Mouse (Mus musculus) hindbrain, embryonic 13.5 days (tissue): ENCODE data around the gene Rhbdd1. TPM values are rescaled to one million over a fixed set of nuclear protein-coding genes. Genes with fewer than 3 reads are reported as not detected.

Source experiments
- ATAC-seq: fragments of 200-750 bp; cut with Nextera tagmentation; 2 replicates; pipeline ENCODE4 v1.8.0; 2017; ENCODE audit warnings: moderate TSS enrichment; ENCODE audit not compliant: low FRiP score
- H3K27ac ChIP-seq: fragments of 300-500 bp; sonication (generic); 2 replicates; pipeline ENCODE4 v1.5.1; 2015; ENCODE audit warnings: inconsistent platforms, mild to moderate bottlenecking, moderate library complexity
- H3K27me3 ChIP-seq: fragments of 300-500 bp; sonication (generic); 2 replicates; pipeline ENCODE4 v1.6.1; 2015; ENCODE audit warnings: mild to moderate bottlenecking, inconsistent platforms
- H3K36me3 ChIP-seq: fragments of 300-500 bp; sonication (generic); 2 replicates; pipeline ENCODE4 v1.6.1; 2015; ENCODE audit warnings: mild to moderate bottlenecking, inconsistent platforms
- H3K4me1 ChIP-seq: fragments of 300-500 bp; sonication (generic); replicated peaks from 2 replicates; pipeline ENCODE4 v1.6.1; 2015; ENCODE audit warnings: inconsistent platforms
- H3K4me2 ChIP-seq: fragments of 300-500 bp; sonication (generic); 2 replicates; pipeline ENCODE4 v1.6.1; 2015; ENCODE audit warnings: inconsistent platforms, mild to moderate bottlenecking, moderate library complexity
- H3K4me3 ChIP-seq: fragments of 300-500 bp; sonication (generic); 2 replicates; pipeline ENCODE4 v1.5.1; 2015; ENCODE audit warnings: mild to moderate bottlenecking, inconsistent platforms
- H3K9ac ChIP-seq: fragments of 300-500 bp; sonication (generic); 2 replicates; pipeline ENCODE4 v1.6.1; 2015; ENCODE audit warnings: mild to moderate bottlenecking, inconsistent platforms
- H3K9me3 ChIP-seq: fragments of 300-500 bp; sonication (generic); 2 replicates; pipeline ENCODE4 v1.6.1; 2016; ENCODE audit warnings: inconsistent platforms
- WGBS: fragments of 180-500 bp; shearing (Covaris S2); methylation state at CpG from one replicate; pipeline ENCODE4 v1.1.7; 2015; 5-methylcytosine and 5-hydroxymethylcytosine counted together
- polyA plus RNA-seq: library from polyadenylated mRNA; unstranded; fragments of >200 nt; fragmentation: Nextera tagmentation; extraction: Ambion mirVana; gene quantifications from 2 replicates; pipeline ENCODE4 v1.2.1, GENCODE M21; 2015

Rhbdd1 gene
- polyA plus RNA-seq, 1 experiment from 2014 or later = 4.3 TPM

GRCm38 (mm10) chr1:82287052-82287775, 29.0 kb upstream of the Rhbdd1 start:
- 62% methylated on average over 22 of the region's 22 CpGs for WGBS
- peak overlapping the region; percentile 70 for H3K27ac ChIP-seq
- peaks cover 19% of the 10 kb centered on the region for H3K36me3 ChIP-seq
- no peak for ATAC-seq
- H3K4me3 ChIP-seq = peak overlapping the region; percentile 75
- H3K4me1 ChIP-seq = peaks cover 70% of the 10 kb centered on the region
- no peaks in the 10 kb centered on the region for H3K9me3 ChIP-seq
- H3K4me2 ChIP-seq = peak overlapping the region; percentile 67
- no peaks in the 10 kb centered on the region for H3K27me3 ChIP-seq
- peak overlapping the region; percentile 91 for H3K9ac ChIP-seq

- Histone ChIP-seq H3K27me3 (no peaks in the 10 kb centered on the region), H3K9ac (peak overlapping the region; percentile 91), H3K4me1 (peaks cover 69% of the 10 kb centered on the region), H3K9me3 (no peaks in the 10 kb centered on the region), H3K4me2 (peak overlapping the region; percentile 67), H3K4me3 (peak overlapping the region; percentile 75), H3K36me3 (peaks cover 19% of the 10 kb centered on the region), H3K27ac (peak overlapping the region; percentile 70)
- no peak for ATAC-seq
- WGBS = 90% methylated on average over 16 of the region's 16 CpGs
These were observed 28.4 kb upstream of the Rhbdd1 start for GRCm38 (mm10) chr1:82287776-82288325.

DNA sequence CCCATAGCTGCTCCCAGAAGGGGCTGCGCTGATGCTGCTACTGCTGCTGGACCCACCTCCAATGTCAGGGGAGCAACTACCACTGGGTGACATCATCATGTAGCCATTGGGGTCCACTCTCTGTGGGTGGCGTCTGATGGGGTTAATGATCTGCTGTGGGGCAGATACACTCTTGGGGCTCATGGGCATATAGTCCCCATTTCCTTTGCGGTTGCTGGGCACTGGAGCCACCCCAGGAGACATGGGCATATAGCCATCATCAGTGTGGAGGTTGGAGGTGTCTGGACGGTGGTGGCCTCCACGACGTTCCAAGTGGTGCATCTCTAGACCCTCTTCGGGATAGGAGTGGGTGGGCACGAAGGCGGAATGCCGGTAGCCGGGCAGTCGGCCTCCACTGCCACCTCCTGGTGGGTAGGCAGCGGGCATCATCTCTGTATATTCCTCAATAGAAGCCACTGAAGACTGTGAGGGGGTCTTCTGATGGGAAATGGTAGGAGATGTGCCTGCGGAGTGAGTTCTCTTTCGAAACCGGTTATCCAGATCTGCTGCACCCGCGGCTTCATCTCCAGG, 27.7 kb upstream of the Rhbdd1 start:
- H3K4me1 ChIP-seq = peaks cover 75% of the 10 kb centered on the region
- no peaks in the 10 kb centered on the region for H3K9me3 ChIP-seq
- ATAC-seq = no peak
- H3K4me2 ChIP-seq = peak overlapping the region; percentile 67
- peaks cover 19% of the 10 kb centered on the region for H3K36me3 ChIP-seq
- peak overlapping the region; percentile 75 for H3K4me3 ChIP-seq
- no peaks in the 10 kb centered on the region for H3K27me3 ChIP-seq
- peak overlapping the region; percentile 98; the same call in 1 of the 2 replicates for H3K27ac ChIP-seq
- 91% methylated on average over 18 of the region's 18 CpGs for WGBS
- peak overlapping the region; percentile 91 for H3K9ac ChIP-seq

DNA sequence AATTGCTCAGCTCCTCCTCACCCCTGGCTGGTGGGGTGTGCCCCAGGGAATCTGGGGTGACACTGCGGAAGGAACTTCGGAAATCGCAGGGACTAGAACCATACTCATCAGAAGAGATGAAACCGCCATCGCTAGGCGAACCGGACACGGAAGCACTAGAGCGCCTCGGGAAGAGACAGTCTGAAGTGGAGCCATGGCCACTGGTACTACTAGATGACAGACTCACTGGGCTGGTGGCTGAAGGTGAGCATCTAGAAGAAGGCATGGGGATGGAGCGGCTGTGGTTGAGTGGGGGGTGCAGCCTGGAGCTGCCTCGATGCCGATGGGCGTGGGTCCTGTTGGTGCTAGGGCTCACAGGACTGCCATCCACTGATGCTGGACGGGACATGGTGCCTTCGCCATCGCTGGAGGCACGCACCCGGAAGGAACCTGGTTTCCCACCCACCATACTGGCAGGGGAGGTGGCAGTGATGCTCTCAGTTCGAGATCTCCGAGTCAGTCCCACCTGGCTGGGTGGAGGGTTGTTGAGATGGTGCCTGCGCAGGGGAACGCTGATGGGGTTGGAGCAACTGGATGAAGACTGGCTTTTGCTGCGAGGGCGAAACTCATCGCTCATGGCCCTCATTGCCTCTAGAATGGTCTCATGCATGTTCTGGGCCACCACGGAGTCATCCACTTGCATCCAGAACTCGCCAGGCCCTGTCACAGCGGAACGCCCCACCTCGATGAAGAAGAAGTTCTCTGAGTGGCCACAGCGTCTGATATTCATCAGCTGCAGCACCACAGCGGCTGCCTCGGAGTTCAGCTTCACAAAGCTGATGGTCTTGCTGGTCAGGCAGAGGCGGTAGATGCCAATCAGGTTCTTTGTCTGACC, 26.9 kb upstream of the Rhbdd1 start:
- Histone ChIP-seq H3K4me1 (peaks cover 70% of the 10 kb centered on the region), H3K4me3 (peak overlapping the region; percentile 75)
- 68% methylated on average over 35 of the region's 35 CpGs for WGBS

DNA sequence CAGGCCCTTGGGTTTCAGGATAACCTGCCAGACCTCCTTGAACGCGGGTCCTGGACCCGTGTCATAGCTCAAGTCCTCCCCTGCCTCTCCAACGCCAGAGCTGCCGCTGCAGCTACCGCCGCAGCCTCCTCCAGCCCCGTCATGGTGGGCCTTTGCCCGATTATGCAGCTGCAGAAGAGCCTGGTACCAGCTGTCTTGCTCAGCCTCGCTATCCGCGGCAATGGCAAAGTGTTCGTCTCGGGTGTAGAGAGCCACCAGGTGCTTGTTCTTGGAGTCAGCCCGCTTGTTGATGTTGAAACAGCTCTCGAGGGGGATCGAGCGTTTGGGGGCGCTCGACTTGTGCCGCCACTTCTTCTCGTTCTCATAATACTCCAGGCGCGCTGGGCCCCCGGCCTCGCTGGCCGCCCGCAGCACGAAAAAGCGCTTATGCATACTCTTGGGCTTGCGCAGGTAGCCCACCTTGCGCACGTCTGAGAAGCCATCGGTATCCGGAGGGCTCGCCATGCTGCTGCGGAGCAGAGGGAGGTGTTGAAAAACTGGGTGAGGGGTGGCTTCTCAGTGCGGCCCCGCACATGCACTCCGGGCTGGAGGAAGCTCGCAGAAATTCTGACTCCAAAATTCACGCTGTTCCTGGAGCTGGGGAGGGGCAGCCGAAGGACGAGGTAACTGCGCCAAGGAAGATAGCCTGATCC, 26.1 kb upstream of the Rhbdd1 start:
- peaks cover 64% of the 10 kb centered on the region for H3K4me1 ChIP-seq
- ATAC-seq = peak; percentile 0; the same call in 1 of the 2 replicates

More for the DNA sequence above, 26.9 kb upstream of the Rhbdd1 start:
- Histone ChIP-seq H3K4me2 (peak overlapping the region; percentile 67), H3K9ac (peak overlapping the region; percentile 91), H3K27ac (peak overlapping the region; percentile 98), H3K36me3 (peaks cover 19% of the 10 kb centered on the region), H3K27me3 (no peaks in the 10 kb centered on the region), H3K9me3 (no peaks in the 10 kb centered on the region)
- no peak for ATAC-seq

DNA sequence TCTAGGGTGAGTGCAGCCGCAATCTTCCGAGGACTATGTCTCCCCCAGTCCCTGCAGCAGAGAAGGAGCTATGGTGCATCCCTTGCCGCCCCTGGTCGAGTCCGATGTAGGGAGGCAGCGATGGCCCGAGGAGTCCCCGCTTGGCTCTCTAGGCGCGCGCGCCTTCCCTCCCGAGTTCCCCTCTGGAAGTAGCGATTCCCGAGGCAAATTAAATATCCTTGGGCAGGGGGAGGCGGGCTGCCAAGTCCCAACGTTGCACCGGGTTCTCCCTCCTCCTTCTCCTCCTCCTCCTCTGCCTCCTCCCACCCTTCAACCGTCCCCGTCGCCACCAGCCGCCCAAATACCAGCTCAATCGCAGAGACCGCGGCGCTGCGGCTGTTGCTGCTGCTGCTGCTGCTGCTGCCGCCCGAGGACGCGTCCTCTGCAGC, 25.5 kb upstream of the Rhbdd1 start:
- WGBS = under 1% methylated on average over 31 of the region's 31 CpGs
- peak overlapping the region; percentile 98 for H3K27ac ChIP-seq
- H3K4me3 ChIP-seq = peak overlapping the region; percentile 75

More for the DNA sequence above, 26.1 kb upstream of the Rhbdd1 start:
- Histone ChIP-seq H3K36me3 (peaks cover 19% of the 10 kb centered on the region), H3K4me2 (peak overlapping the region; percentile 67), H3K4me3 (peak overlapping the region; percentile 75), H3K9me3 (no peaks in the 10 kb centered on the region), H3K27ac (peak overlapping the region; percentile 98), H3K27me3 (no peaks in the 10 kb centered on the region), H3K9ac (peak overlapping the region; percentile 91)
- WGBS = under 1% methylated on average over 45 of the region's 45 CpGs

GRCm38 (mm10) chr1:82291151-82291797, 25.0 kb upstream of the Rhbdd1 start, which contains the start of gene Irs1:
TSS of gene Irs1 (minus strand) at chr1:82291416.
- H3K4me1 ChIP-seq = peaks cover 54% of the 10 kb centered on the region

More for the DNA sequence above, 25.5 kb upstream of the Rhbdd1 start:
- Histone ChIP-seq H3K36me3 (peaks cover 19% of the 10 kb centered on the region), H3K9ac (peak overlapping the region; percentile 91), H3K27me3 (no peaks in the 10 kb centered on the region), H3K9me3 (no peaks in the 10 kb centered on the region), H3K4me2 (peak overlapping the region; percentile 67), H3K4me1 (peaks cover 60% of the 10 kb centered on the region)
- ATAC-seq = peak; percentile 55

GRCm38 (mm10) chr1:82291930-82292712, 24.1 kb upstream of the Rhbdd1 start:
- H3K36me3 ChIP-seq = peaks cover 18% of the 10 kb centered on the region
- H3K4me1 ChIP-seq = peaks cover 46% of the 10 kb centered on the region
- no peaks in the 10 kb centered on the region for H3K27me3 ChIP-seq
- H3K4me2 ChIP-seq = peak overlapping the region; percentile 67
- H3K4me3 ChIP-seq = peak overlapping the region; percentile 75
- WGBS = under 1% methylated on average over 23 of the region's 23 CpGs
- peak overlapping the region; percentile 98 for H3K27ac ChIP-seq
- no peaks in the 10 kb centered on the region for H3K9me3 ChIP-seq
- peak overlapping the region; percentile 91 for H3K9ac ChIP-seq
- ATAC-seq = no peak; the same call in 1 of the 2 replicates

More at GRCm38 (mm10) chr1:82291151-82291797, 25.0 kb upstream of the Rhbdd1 start, which contains the start of gene Irs1:
- peak within 1 kb of the TSS; percentile 67 for H3K4me2 ChIP-seq
- no peaks in the 10 kb centered on the region for H3K9me3 ChIP-seq
- ATAC-seq = peak; percentile 80
- H3K4me3 ChIP-seq = peak within 1 kb of the TSS; percentile 75
- 0% methylated on average over 40 of the region's 60 CpGs for WGBS
- H3K36me3 ChIP-seq = peaks cover 19% of the 10 kb centered on the region
- peak within 1 kb of the TSS; percentile 98 for H3K27ac ChIP-seq
- peak within 1 kb of the TSS; percentile 91 for H3K9ac ChIP-seq
- no peaks in the 10 kb centered on the region for H3K27me3 ChIP-seq

DNA sequence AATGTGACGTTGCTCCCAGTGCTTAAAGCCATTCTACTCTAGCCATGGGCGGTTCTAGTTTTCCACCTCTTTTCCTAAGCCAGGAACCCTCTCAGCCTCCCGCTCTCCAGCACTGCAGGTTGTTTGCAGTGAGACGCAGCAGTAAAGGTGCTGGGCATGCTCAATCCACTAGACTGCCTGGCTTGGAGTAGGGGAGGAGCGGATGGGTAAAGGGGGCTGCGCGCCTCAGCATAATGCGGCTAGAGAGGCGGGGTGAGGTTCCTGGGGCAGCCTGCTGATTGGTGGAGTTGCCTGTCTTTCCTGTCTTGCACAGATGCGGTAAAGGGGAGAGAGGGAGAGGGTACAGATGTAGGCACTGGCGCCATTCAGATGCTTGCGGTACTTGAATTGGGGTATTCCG, 23.5 kb upstream of the Rhbdd1 start:
- peak overlapping the region; percentile 75 for H3K4me3 ChIP-seq
- no peaks in the 10 kb centered on the region for H3K9me3 ChIP-seq
- peaks cover 11% of the 10 kb centered on the region for H3K36me3 ChIP-seq
- H3K4me1 ChIP-seq = peaks cover 39% of the 10 kb centered on the region
- H3K4me2 ChIP-seq = peak overlapping the region; percentile 67
- H3K27me3 ChIP-seq = no peaks in the 10 kb centered on the region
- WGBS = under 1% methylated on average over 13 of the region's 13 CpGs
- H3K9ac ChIP-seq = peak overlapping the region; percentile 91
- ATAC-seq = peak; percentile 79
- peak overlapping the region; percentile 98 for H3K27ac ChIP-seq

- no peaks in the 10 kb centered on the region for H3K9me3 ChIP-seq
These were observed 22.1 kb upstream of the Rhbdd1 start for GRCm38 (mm10) chr1:82294102-82294501.

More at GRCm38 (mm10) chr1:82294102-82294501, 22.1 kb upstream of the Rhbdd1 start:
- Histone ChIP-seq H3K27me3 (no peaks in the 10 kb centered on the region), H3K27ac (no peak overlapping the region), H3K4me3 (no peak overlapping the region), H3K9ac (no peak overlapping the region), H3K36me3 (no peaks in the 10 kb centered on the region; the same call in 1 of the 2 replicates), H3K4me1 (peaks cover 26% of the 10 kb centered on the region), H3K4me2 (no peak overlapping the region)
- 11% methylated on average over 6 of the region's 6 CpGs for WGBS
- ATAC-seq = no peak
